Mouse (Mus musculus) limb, embryonic 11.5 days (tissue): Measurements from ENCODE around the gene Rab10. TPM values are rescaled to one million over a fixed set of nuclear protein-coding genes. Genes with fewer than 3 reads are reported as not detected.

Source experiments
- ATAC-seq: fragments of 200-750 bp; cut with Nextera tagmentation; 2 replicates; pipeline ENCODE4 v1.8.0; 2017; ENCODE audit warnings: low read depth; ENCODE audit not compliant: insufficient number of reproducible peaks, low FRiP score, low TSS enrichment
- DNase-seq: peaks from one replicate; pipeline ENCODE4 v3.0.0-alpha.2; 2015; ENCODE audit warnings: low spot score
- H3K27ac ChIP-seq: fragments of 300-500 bp; sonication (generic); replicated peaks from 2 replicates; pipeline ENCODE4 v1.5.1; 2014; ENCODE audit warnings: low read depth, mild to moderate bottlenecking, low read length
- H3K27me3 ChIP-seq: fragments of 300-500 bp; sonication (generic); 2 replicates; pipeline ENCODE4 v1.6.1; 2014; ENCODE audit warnings: mild to moderate bottlenecking, low read length, mixed read lengths; ENCODE audit not compliant: control insufficient read depth, insufficient read depth
- H3K36me3 ChIP-seq: fragments of 300-500 bp; sonication (generic); 2 replicates; pipeline ENCODE4 v1.6.1; 2014; ENCODE audit warnings: mild to moderate bottlenecking, low read length, moderate library complexity, mixed read lengths; ENCODE audit not compliant: control insufficient read depth, insufficient read depth
- H3K4me1 ChIP-seq: fragments of 300-500 bp; sonication (generic); 2 replicates; pipeline ENCODE4 v1.6.1; 2014; ENCODE audit warnings: low read length, mixed read lengths; ENCODE audit not compliant: control insufficient read depth, insufficient read depth
- H3K4me2 ChIP-seq: fragments of 300-500 bp; sonication (generic); 2 replicates; pipeline ENCODE4 v1.6.1; 2014; ENCODE audit warnings: low read depth, mild to moderate bottlenecking, moderate library complexity; ENCODE audit not compliant: severe bottlenecking
- H3K4me3 ChIP-seq: fragments of 300-500 bp; sonication (generic); 2 replicates; pipeline ENCODE4 v1.5.1; 2014; ENCODE audit warnings: low read depth, low read length
- H3K9ac ChIP-seq: fragments of 300-500 bp; sonication (generic); 2 replicates; pipeline ENCODE4 v1.6.1; 2014; ENCODE audit warnings: mild to moderate bottlenecking, low read length
- H3K9me3 ChIP-seq: fragments of 300-500 bp; sonication (generic); 2 replicates; pipeline ENCODE4 v1.6.1; 2016; ENCODE audit warnings: low read length; ENCODE audit not compliant: control insufficient read depth
- WGBS: fragments of 180-500 bp; shearing (Covaris S2); extraction: QIAGEN DNeasy Blood & Tissue Kit; methylation state at CpG from one replicate; pipeline ENCODE4 v1.1.7; 2014; 5-methylcytosine and 5-hydroxymethylcytosine counted together
- polyA plus RNA-seq: library from polyadenylated mRNA; unstranded; fragments of >200 nt; fragmentation: Nextera tagmentation; extraction: Ambion mirVana; gene quantifications from 2 replicates; pipeline ENCODE4 v1.2.1, GENCODE M21; 2014

The Rab10 gene
- polyA plus RNA-seq, 1 experiment from 2014 or later = 83.3 TPM

DNA sequence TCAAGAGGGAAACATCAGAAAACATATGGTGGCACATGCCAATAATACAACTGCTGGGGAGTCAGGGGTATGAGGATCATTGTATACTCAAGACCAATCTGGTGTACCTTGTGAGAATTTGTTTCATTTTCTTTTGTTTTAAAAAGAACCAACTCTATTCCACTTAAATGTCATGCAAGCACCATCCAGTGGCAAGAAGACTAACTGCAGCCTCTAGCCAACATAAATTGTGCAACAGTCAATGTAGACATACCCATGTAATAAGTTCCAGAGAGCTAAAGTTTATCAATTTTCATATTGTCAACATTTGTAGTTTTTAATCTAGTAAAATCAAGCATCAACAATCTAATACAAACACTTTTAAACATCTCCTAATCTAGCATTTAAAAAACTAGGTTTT lies 39.0 kb downstream of the Rab10 start:
- H3K27me3 ChIP-seq = no peaks in the 10 kb centered on the region
- ATAC-seq (no peak), DNase-seq (no peak)
- no peak overlapping the region for H3K4me3 ChIP-seq
- no peak overlapping the region for H3K9ac ChIP-seq
- no peak overlapping the region for H3K27ac ChIP-seq
- no peaks in the 10 kb centered on the region for H3K4me1 ChIP-seq
- no peaks in the 10 kb centered on the region for H3K36me3 ChIP-seq
- no peak overlapping the region for H3K4me2 ChIP-seq
- H3K9me3 ChIP-seq = no peaks in the 10 kb centered on the region

DNA sequence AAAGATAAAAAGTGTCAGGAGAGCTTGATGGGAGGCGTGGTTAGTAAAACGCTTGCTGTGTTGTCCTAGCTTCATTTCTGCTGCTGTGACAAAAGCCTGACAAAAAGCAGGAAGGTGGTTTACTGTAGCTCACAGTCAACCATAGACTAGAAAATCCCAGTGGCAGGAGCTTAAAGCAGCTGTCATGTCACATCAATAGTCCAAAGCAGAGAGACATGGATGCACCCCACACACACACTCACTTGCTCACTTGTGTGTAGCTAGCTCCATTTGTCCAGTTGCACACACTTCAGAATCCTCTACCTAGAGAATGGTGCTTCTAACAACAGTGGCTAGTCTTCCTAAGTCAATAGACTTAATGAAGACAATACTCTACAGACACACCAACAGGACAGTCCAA lies 42.4 kb downstream of the Rab10 start:
- Histone ChIP-seq H3K9me3 (no peaks in the 10 kb centered on the region), H3K27ac (no peak overlapping the region), H3K27me3 (no peaks in the 10 kb centered on the region), H3K9ac (no peak overlapping the region), H3K4me1 (no peaks in the 10 kb centered on the region), H3K36me3 (no peaks in the 10 kb centered on the region; the same call in 1 of the 2 replicates), H3K4me3 (no peak overlapping the region), H3K4me2 (no peak overlapping the region)
- 96% methylated on average over 2 of the region's 2 CpGs for WGBS
- no peak for ATAC-seq
- no peak for DNase-seq

DNA sequence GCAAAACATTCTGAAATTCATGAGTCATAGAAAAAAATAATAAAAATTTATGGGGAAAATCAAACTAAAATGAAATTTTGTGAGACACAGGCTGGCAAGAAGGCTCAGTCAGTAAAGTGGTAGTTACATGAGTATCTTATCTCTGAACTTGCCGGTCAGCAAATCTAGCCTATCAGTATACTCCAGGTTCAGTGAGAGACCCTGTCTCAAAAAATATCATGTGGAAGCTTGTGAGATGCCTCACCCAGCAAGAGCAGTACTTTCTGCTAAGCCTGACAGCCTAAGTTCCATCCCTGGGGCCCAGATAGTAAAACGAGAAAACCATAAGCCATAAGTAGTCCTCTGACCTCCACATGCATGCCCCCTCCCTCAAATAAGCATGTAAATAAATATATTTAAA lies 44.6 kb downstream of the Rab10 start:
- Histone ChIP-seq H3K4me2 (no peak overlapping the region), H3K4me3 (no peak overlapping the region), H3K36me3 (no peaks in the 10 kb centered on the region; the same call in 1 of the 2 replicates), H3K9me3 (no peaks in the 10 kb centered on the region), H3K9ac (no peak overlapping the region), H3K4me1 (no peaks in the 10 kb centered on the region), H3K27me3 (no peaks in the 10 kb centered on the region), H3K27ac (no peak overlapping the region)
- ATAC-seq = no peak
- 97% methylated on average over 2 of the region's 2 CpGs for WGBS
- no peak for DNase-seq

DNA sequence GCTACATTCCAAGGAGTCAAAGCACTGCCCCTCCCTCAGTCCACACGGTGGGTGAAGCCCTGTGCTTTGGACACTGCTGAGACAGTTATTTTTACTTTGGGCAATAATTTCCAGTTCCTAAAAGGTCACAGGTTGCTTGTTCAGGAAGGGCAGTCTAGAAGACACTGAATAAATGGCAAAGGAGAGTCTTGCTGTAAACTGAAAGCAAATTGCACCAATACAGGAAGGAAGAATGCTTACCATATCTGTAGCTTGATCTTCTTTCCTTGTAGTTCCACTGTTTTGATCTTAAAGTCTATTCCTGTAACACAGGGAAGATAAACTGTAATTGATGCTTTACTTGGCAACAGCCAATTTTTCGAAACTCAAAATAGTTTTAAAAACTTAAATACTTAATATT lies 45.3 kb downstream of the Rab10 start:
- no peak overlapping the region for H3K27ac ChIP-seq
- ATAC-seq (no peak), DNase-seq (no peak)
- 78% methylated on average over 2 of the region's 2 CpGs for WGBS
- H3K4me2 ChIP-seq = no peak overlapping the region
- no peaks in the 10 kb centered on the region for H3K9me3 ChIP-seq
- H3K4me3 ChIP-seq = no peak overlapping the region
- no peaks in the 10 kb centered on the region for H3K27me3 ChIP-seq
- no peaks in the 10 kb centered on the region; the same call in 1 of the 2 replicates for H3K36me3 ChIP-seq
- no peaks in the 10 kb centered on the region for H3K4me1 ChIP-seq
- H3K9ac ChIP-seq = no peak overlapping the region

DNA sequence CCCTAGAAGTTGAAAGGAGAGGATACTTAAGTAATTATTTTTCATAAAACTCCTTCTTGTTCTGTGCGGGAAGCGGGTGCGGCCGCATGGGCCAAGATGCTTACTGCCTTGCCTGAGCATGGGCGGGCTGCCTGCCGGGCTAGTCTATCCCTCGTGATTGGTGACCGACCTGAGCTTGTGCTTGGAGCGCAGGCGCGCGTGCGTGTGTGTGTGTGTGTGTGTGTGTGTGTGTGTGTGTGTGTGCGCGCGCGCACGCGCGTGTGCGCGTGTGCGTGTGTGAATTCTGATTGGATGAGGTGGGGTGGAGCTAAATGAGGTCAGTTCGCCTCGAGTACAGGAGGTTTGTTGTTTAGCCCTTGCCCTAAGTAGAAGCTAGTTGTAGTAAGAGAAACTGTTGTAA lies 48.2 kb downstream of the Rab10 start:
- Histone ChIP-seq H3K36me3 (no peaks in the 10 kb centered on the region; the same call in 1 of the 2 replicates), H3K4me3 (no peak overlapping the region), H3K4me1 (no peaks in the 10 kb centered on the region), H3K4me2 (no peak overlapping the region), H3K9me3 (no peaks in the 10 kb centered on the region), H3K9ac (no peak overlapping the region), H3K27me3 (no peaks in the 10 kb centered on the region), H3K27ac (no peak overlapping the region)
- DNase-seq (no peak), ATAC-seq (no peak)
- WGBS = 97% methylated on average over 25 of the region's 25 CpGs

DNA sequence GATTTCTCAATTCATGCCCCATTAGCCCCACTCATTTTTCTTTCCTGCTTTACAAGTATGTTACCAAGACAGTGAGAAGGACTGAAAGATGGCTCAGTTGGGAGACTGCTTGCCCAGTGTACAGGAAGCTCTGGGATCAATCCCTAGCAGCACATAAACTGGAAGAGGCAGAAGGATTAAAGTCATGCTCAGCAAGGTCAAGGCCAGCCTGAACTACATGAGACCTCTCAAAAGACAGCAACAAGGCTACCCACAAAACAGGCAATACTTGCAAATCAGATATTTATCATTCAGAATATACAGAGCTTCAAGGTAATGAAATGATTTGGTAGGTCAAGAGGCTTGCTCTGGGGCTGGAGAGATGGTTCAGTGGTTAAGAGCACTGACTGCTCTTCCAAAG lies 53.8 kb downstream of the Rab10 start:
- H3K4me1 ChIP-seq = no peaks in the 10 kb centered on the region
- H3K27me3 ChIP-seq = no peaks in the 10 kb centered on the region
- DNase-seq (no peak), ATAC-seq (no peak)
- no peak overlapping the region for H3K27ac ChIP-seq
- H3K36me3 ChIP-seq = 0 out of 2 replicates have a peak, but pooled peaks cover 2% of the 10 kb centered on the region
- no peaks in the 10 kb centered on the region for H3K9me3 ChIP-seq
- no peak overlapping the region for H3K9ac ChIP-seq
- no peak overlapping the region for H3K4me3 ChIP-seq
- no peak overlapping the region for H3K4me2 ChIP-seq

DNA sequence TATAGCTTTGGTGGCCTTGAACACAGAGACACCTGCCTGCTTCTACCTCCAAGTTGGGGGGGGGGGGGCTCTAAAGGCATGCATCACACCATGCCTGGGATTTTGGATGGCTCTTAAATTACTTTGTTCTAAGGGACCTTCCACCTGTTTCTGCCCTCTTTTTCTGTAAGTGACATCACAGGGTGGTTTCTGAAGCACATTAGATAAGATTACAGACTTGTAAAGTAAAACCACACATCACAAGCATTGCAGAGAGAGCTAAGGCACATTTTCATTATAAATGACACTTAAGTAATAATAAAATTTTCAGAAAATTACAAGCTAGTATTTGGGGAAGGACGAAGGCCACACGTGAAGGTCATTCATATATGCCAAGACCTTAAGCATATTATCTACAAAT lies 54.3 kb downstream of the Rab10 start:
- H3K4me3 ChIP-seq = no peak overlapping the region
- no peak overlapping the region for H3K9ac ChIP-seq
- H3K27me3 ChIP-seq = no peaks in the 10 kb centered on the region
- DNase-seq (no peak), ATAC-seq (no peak)
- H3K4me1 ChIP-seq = no peaks in the 10 kb centered on the region
- 0 out of 2 replicates have a peak, but pooled peaks cover 2% of the 10 kb centered on the region for H3K36me3 ChIP-seq
- H3K27ac ChIP-seq = no peak overlapping the region
- H3K4me2 ChIP-seq = no peak overlapping the region
- no peaks in the 10 kb centered on the region for H3K9me3 ChIP-seq
- 94% methylated on average over 2 of the region's 2 CpGs for WGBS

DNA sequence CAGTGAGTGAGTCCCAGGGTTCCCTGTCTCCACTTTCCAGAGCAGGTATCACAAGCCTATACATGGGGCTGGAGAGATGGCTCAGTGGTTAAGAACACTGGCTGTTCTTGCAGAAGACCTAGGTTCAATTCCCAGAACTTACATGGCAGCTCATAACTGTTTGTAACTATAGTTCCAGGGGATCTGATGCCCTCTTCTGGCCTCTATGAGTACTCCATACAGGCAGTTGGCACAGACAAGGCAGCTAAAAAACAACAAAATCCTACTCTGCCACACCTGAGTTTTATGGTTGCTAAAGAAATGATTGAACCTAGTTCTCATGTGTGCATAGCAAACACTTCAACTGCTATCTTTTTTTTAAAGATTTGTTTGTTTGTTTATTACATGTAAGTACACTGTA lies 56.2 kb downstream of the Rab10 start:
- Histone ChIP-seq H3K4me3 (no peak overlapping the region), H3K27me3 (no peaks in the 10 kb centered on the region), H3K9me3 (no peaks in the 10 kb centered on the region), H3K4me2 (no peak overlapping the region), H3K27ac (no peak overlapping the region), H3K4me1 (no peaks in the 10 kb centered on the region), H3K36me3 (peaks cover 5% of the 10 kb centered on the region; the same call in 1 of the 2 replicates), H3K9ac (no peak overlapping the region)
- DNase-seq (no peak), ATAC-seq (no peak)

DNA sequence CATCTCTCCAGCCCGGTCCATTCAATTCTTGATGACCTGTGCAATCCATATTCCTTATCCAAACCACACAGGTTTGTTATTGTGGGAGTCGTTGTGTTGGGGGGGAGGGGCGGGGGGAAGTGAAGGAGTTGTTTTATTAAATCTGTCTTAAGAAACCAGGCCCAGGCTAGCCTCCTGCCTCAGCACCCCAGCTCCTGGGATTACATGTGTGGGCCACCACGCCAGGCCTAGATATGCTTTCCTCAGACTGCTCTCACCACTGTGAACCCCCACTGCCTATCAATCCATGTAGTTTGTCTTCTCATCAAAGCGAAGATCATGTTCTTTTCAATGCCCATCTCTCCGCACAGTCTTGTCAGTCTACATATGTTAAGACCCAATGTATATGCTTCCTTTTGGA lies 63.7 kb downstream of the Rab10 start:
- Histone ChIP-seq H3K4me2 (no peak overlapping the region), H3K4me3 (no peak overlapping the region), H3K9ac (no peak overlapping the region), H3K36me3 (peaks cover 5% of the 10 kb centered on the region), H3K9me3 (no peaks in the 10 kb centered on the region), H3K27me3 (no peaks in the 10 kb centered on the region), H3K4me1 (no peaks in the 10 kb centered on the region), H3K27ac (no peak overlapping the region)
- ATAC-seq (no peak), DNase-seq (no peak)
- 94% methylated on average over 6 of the region's 6 CpGs for WGBS
